Mouse (Mus musculus): ENCODE measurements around the gene Acox1.

- no peak for TF ChIP-seq CTCF (IDR thresholded peaks at IDR 0.05; ENCODE audit: low read depth, low read length)
- TF ChIP-seq POLR2A (IDR thresholded peaks at IDR 0.05; ENCODE audit: extremely low read depth, insufficient read depth, low read length), result no peak
Measured at GRCm38 (mm10) chr11:116218263-116218662, 19.4 kb upstream of the Acox1 start.

All from liver, adult 2 months (tissue).